Mouse (Mus musculus) retina, postnatal 7 days (tissue): ENCODE data around the gene Ankrd66.
A peak's percentile ranks its signal among the peaks of the same experiment; 100 is the strongest.
"Not testable (repeated sequence)": the region's sequence is repeated elsewhere in the genome, so short reads cannot be mapped to it uniquely, and the experiment has no call there.

ENCODE experiments used
- DNase-seq: peaks from one replicate; pipeline ENCODE4 v3.0.0-alpha.2; 2012; ENCODE audit warnings: low read depth, low spot score

Gene Ankrd66

GRCm38 (mm10) chr17:43536841-43537240, 6.6 kb downstream of the Ankrd66 start:
- DNase-seq: not testable (repeated sequence)

- peak; percentile 9 for DNase-seq
These were observed 8.8 kb downstream of the Ankrd66 start for GRCm38 (mm10) chr17:43534362-43535222.

- no peak for DNase-seq
These were observed 12.2 kb downstream of the Ankrd66 start for GRCm38 (mm10) chr17:43531192-43531591.

- DNase-seq: no peak
These were observed 12.9 kb downstream of the Ankrd66 start for GRCm38 (mm10) chr17:43530507-43530906.

GRCm38 (mm10) chr17:43520166-43520565, 23.3 kb downstream of the Ankrd66 start:
- no peak for DNase-seq

GRCm38 (mm10) chr17:43518644-43519409, 24.6 kb downstream of the Ankrd66 start:
- DNase-seq: peak; percentile 67

- no peak for DNase-seq
These were observed 32.7 kb downstream of the Ankrd66 start for GRCm38 (mm10) chr17:43510782-43511181.

GRCm38 (mm10) chr17:43504594-43504934, 38.9 kb downstream of the Ankrd66 start:
- no peak for DNase-seq

- no peak for DNase-seq
These were observed 39.4 kb downstream of the Ankrd66 start for GRCm38 (mm10) chr17:43503861-43504593.

GRCm38 (mm10) chr17:43502592-43502991, 40.8 kb downstream of the Ankrd66 start, which contains the start of gene Mep1a:
TSS of gene Mep1a (minus strand) at chr17:43502812.
- no peak for DNase-seq

- DNase-seq: no peak
These were observed 41.8 kb downstream of the Ankrd66 start for GRCm38 (mm10) chr17:43501631-43502030.

- no peak for DNase-seq
These were observed 42.2 kb downstream of the Ankrd66 start for GRCm38 (mm10) chr17:43501223-43501622.

GRCm38 (mm10) chr17:43500513-43500912, 42.9 kb downstream of the Ankrd66 start:
- DNase-seq: no peak

- DNase-seq: no peak
These were observed 45.9 kb downstream of the Ankrd66 start for GRCm38 (mm10) chr17:43497521-43497920.

GRCm38 (mm10) chr17:43495502-43495901, 47.9 kb downstream of the Ankrd66 start:
- no peak for DNase-seq

- DNase-seq: not testable (repeated sequence)
These were observed 53.1 kb downstream of the Ankrd66 start for GRCm38 (mm10) chr17:43490371-43490770.

- no peak for DNase-seq
These were observed 54.8 kb downstream of the Ankrd66 start for GRCm38 (mm10) chr17:43488439-43489151.

GRCm38 (mm10) chr17:43485982-43486381, 57.5 kb downstream of the Ankrd66 start:
- no peak for DNase-seq
